Mouse (Mus musculus): ENCODE data around the gene Krt80.
A peak's percentile ranks its signal among the peaks of the same experiment; 100 is the strongest.

Gene Krt80

GRCm38 (mm10) chr15:101315832-101316231, 54.1 kb downstream of the Krt80 start:
- DNase-seq: peak; percentile 93

DNA sequence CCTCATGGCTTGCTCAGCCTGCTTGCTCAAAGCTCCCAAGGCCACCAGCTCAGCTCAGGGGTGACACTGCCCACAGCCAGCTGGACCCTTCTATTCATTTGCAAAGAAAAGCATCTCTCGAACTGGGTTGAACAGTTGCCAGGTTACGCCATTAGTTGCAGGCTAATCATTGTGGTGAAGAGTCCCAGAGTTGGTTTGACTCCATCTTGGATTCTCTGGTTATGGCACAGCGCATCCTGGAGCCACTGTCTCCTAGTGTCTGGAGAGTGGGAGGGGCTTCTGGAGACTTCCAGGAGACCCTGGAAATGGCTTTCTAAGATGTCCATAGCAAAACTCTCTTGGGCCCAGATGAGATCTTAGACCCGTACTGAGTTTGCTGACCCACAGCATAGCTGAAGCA, 54.6 kb downstream of the Krt80 start:
- no peak for DNase-seq

GRCm38 (mm10) chr15:101312006-101312405, 58.0 kb downstream of the Krt80 start:
- DNase-seq: no peak

DNA sequence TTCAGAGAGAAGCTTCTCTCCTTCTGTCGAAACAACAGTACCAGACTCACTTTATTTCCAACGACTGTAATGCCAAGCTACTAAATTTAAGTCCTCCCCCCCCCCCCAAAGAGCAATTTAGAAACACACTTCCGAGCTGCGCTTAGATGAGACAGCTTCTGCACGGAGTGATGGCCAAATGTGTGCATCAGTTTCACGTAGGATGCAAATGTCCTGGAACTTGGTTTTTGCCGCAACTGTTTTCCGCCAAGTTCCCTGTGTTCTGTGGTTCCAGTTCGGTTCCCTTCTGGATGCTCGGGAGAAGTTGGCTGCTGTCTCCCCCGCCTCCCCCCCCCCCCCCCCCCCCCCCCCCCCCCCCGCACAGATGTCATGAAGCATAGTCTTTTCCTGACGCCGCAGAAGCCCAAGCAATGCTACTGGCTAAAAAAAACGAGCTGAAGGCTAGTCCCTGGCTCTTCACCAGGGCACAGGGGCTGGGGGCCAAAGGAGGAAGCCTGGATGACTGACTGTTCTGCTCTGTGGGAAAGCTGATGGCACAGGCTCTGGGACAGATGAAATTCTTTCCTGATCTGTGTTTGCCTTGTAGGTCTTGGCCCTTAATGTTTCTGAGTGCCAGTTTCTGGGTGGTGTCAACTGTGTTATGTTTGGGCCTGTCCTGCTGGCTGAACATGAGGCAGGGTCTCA, 58.7 kb downstream of the Krt80 start:
- no peak for DNase-seq

DNA sequence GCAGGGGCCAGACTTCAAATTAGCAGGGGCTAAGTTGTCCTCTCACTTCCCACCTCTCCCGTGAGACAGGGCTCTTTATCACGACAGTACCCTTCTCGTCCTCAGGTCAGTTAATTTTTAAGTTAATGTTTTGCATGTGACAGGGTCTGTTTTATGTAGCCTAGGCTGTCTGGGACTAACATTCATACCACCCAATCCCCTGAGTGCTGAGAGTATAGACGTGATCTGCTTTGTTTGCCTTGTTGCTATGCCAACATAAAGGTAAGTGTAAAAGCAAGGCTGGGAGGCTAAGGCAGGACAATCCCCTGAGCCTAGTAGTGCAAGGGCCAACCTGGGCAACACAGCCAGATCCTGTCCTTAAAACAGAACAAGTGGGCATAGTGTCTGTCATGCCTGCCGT, 60.5 kb downstream of the Krt80 start:
- DNase-seq: no peak

GRCm38 (mm10) chr15:101308440-101309348, 61.3 kb downstream of the Krt80 start:
- DNase-seq: no peak

GRCm38 (mm10) chr15:101306459-101306858, 63.5 kb downstream of the Krt80 start:
- no peak for DNase-seq

GRCm38 (mm10) chr15:101303830-101304229, 66.1 kb downstream of the Krt80 start:
- no peak for DNase-seq

DNA sequence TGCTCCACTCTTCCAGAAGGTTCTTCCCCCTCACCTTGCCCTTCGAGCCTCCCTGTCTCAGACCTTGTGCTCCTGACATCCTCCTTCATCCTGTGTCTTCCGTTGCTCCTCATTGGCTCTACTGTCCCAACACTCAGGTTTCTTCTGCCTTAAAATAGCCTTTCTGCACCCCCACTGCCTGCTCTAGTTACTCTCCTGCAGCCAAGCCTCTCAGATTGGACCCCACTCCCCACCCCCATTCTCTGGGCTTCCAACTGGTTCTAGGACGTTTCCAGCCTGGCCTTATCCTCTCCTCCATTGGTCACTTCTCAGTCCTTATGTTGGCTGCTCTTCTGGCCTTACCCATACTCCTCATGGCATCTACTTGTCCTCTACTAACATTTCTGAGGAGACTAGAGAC, 67.8 kb downstream of the Krt80 start:
- DNase-seq: no peak

- DNase-seq: no peak
Measured at GRCm38 (mm10) chr15:101300128-101300527, 69.8 kb downstream of the Krt80 start.

DNA sequence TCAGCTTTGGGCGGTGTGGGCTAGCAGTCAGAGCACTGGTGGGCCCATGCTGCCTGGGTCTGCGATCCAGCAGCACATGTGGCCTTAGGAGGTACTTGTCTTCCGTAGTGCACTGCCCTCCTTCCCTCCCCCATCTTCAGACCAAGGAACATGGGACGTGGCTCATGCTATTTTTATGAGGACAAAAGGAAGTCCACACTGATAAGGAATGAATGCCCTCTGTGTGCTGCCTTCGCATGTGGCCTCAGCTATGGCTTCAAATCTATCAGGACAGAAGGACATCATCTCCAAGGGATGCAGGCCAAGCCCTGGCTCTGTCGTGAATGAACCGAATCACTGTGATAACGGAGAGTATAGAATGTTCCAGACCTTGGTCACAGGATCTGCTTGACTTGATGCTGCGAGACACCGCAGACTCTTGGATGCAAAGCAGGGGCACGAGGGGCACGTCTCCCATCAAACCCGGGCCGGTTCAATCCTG, 70.4 kb downstream of the Krt80 start:
- DNase-seq: no peak

DNA sequence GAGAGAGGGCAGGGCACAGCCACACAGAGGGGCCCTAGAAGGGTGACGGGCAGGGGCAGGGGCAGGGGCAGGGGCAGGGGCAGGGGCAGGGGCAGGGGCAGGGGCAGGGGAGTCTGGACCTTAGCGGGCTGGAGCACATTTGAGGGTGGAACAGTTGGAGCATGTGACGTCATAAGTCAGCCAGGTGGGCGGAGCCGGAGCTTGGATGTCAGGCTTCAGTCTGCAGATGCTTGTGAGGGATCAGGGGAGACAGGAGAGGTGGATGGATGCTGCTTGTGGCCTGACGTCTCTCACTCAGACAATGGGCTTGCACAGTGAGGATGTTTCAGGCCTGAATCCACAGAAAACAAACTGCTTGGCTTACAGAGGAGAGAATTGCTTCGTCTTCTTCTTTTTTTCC, 71.4 kb downstream of the Krt80 start:
- DNase-seq: no peak

DNA sequence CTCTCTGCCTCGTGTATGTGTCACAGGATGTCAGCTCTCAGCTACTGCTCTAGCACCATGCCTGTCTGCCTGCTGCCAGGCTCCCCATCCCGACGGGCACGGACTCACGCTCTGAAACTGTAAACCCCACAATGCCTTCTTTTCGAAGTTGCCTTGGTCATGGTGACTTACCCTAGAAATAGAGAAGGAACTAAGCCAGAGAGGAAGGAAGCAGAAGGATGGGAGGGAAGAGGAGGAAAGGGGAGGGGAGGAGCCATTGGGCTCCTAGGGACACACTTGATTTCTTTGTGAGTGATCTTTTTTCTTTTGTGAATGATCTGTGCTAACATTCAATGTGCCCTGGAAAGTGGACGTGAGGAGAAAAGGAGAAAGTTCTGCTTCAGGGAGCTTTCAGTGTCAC, 72.0 kb downstream of the Krt80 start:
- no peak for DNase-seq

All from kidney, postnatal 14 days (tissue).